Mouse (Mus musculus) small intestine, adult 2 months (tissue): ENCODE measurements around the gene Fam198b. TPM values are rescaled to one million over a fixed set of nuclear protein-coding genes. Genes with fewer than 3 reads are reported as not detected.

Experiments used
- H3K27ac ChIP-seq: fragments of 200-500 bp; 2 replicates; pipeline ENCODE4 v1.5.1; 2012; ENCODE audit warnings: low read depth, low read length, control low read depth, inconsistent platforms; ENCODE audit not compliant: insufficient read depth
- H3K27me3 ChIP-seq: fragments of 200-500 bp; 2 replicates; pipeline ENCODE4 v1.6.1; 2012; ENCODE audit warnings: mild to moderate bottlenecking, moderate library complexity, low read length, inconsistent platforms; ENCODE audit not compliant: control insufficient read depth, insufficient read depth
- H3K36me3 ChIP-seq: fragments of 200-500 bp; 2 replicates; pipeline ENCODE4 v1.6.1; 2012; ENCODE audit warnings: mild to moderate bottlenecking, low read length, control low read depth, inconsistent platforms; ENCODE audit not compliant: control insufficient read depth, insufficient read depth
- H3K4me1 ChIP-seq: fragments of 200-500 bp; 2 replicates; pipeline ENCODE4 v1.6.1; 2012; ENCODE audit warnings: low read length, inconsistent platforms, mixed read lengths; ENCODE audit not compliant: control insufficient read depth, insufficient read depth, insufficient read length
- H3K4me3 ChIP-seq: fragments of 200-500 bp; 2 replicates; pipeline ENCODE4 v1.5.1; 2012; ENCODE audit warnings: low read depth, mild to moderate bottlenecking, control low read depth, inconsistent platforms, low read length, moderate library complexity
- POLR2A ChIP-seq: fragments of 200-500 bp; IDR thresholded peaks from 2 replicates; pipeline ENCODE4 v1.6.1; 2012; ENCODE audit warnings: low read depth, mild to moderate bottlenecking, control low read depth, inconsistent platforms, low read length, moderate library complexity
- WGBS: fragments of 180-500 bp; shearing (Covaris S2); methylation state at CpG from one replicate; pipeline ENCODE4 v1.1.7; 2018; 5-methylcytosine and 5-hydroxymethylcytosine counted together
- polyA plus RNA-seq: library from polyadenylated mRNA; depleted of rRNA; stranded (reverse); fragments of >200 nt; gene quantifications from 2 replicates; pipeline ENCODE4 v1.2.3, GENCODE M21; 2012; rRNA removed

Gene Fam198b
- polyA plus RNA-seq, 1 experiment, result 1.2 TPM

GRCm38 (mm10) chr3:79995726-79996125, 111.4 kb downstream of the Fam198b start:
- Histone ChIP-seq H3K27me3 (no peaks in the 10 kb centered on the region), H3K4me1 (no peaks in the 10 kb centered on the region), H3K36me3 (no peaks in the 10 kb centered on the region), H3K27ac (no peak overlapping the region), H3K4me3 (no peak overlapping the region)
- TF ChIP-seq POLR2A, result no peak
- 66% methylated on average over 6 of the region's 6 CpGs for WGBS

Other genes with a start within 250 kb of the Fam198b start
- not detected in 2 replicates for gene Rxfp1, start 146.7 kb upstream of the Fam198b start, polyA plus RNA-seq
- gene Tmem144, start 31.8 kb upstream of the Fam198b start, polyA plus RNA-seq, result 0.88 and 7.7 TPM in 2 replicates